Mouse (Mus musculus) liver, embryonic 14.5 days (tissue): ENCODE measurements around the gene Kat2b. TPM values are rescaled to one million over a fixed set of nuclear protein-coding genes. Genes with fewer than 3 reads are reported as not detected.

Experiments used
- ATAC-seq: fragments of 200-750 bp; cut with Nextera tagmentation; 2 replicates; pipeline ENCODE4 v1.8.0; 2017; ENCODE audit warnings: moderate number of reproducible peaks, mild to moderate bottlenecking, moderate library complexity; ENCODE audit not compliant: insufficient read depth
- DNase-seq, 3 experiments: peaks; one replicate each; pipeline ENCODE4 v3.0.0-alpha.2; 2012 to 2013; ENCODE audit warnings: low read depth in 3 of 3, low spot score in 3 of 3
- H3K27ac ChIP-seq: fragments of 300-500 bp; sonication (generic); 2 replicates; pipeline ENCODE4 v1.5.1; 2014; ENCODE audit warnings: moderate library complexity, mild to moderate bottlenecking, control low read depth, inconsistent platforms
- H3K27me3 ChIP-seq: fragments of 300-500 bp; sonication (generic); 2 replicates; pipeline ENCODE4 v1.6.1; 2014; ENCODE audit warnings: mild to moderate bottlenecking, low read length, moderate library complexity; ENCODE audit not compliant: control insufficient read depth, insufficient read depth
- H3K36me3 ChIP-seq: fragments of 300-500 bp; sonication (generic); replicated peaks from 2 replicates; pipeline ENCODE4 v1.6.1; 2014; ENCODE audit warnings: low read depth; ENCODE audit not compliant: control insufficient read depth, insufficient read depth
- H3K4me1 ChIP-seq, 2 experiments: fragments of 200-500 bp in 1 of 2; fragments of 300-500 bp in 1 of 2; sonication (generic) in 1 of 2; replicated peaks; 2 replicates each; pipeline ENCODE4 v1.6.1; 2012 to 2014; ENCODE audit warnings: antibody characterized with exemption in 1 of 2, inconsistent platforms in 1 of 2, low read length in 1 of 2; ENCODE audit not compliant: control insufficient read depth in 2 of 2, insufficient read depth in 2 of 2
- H3K4me2 ChIP-seq: fragments of 300-500 bp; sonication (generic); 2 replicates; pipeline ENCODE4 v1.6.1; 2014; ENCODE audit warnings: low read depth, mild to moderate bottlenecking, control low read depth, moderate library complexity
- H3K4me3 ChIP-seq, 2 experiments: fragments of 200-500 bp in 1 of 2; fragments of 300-500 bp in 1 of 2; sonication (generic) in 1 of 2; 2 replicates each; pipeline ENCODE4 v1.5.1; 2012 to 2014; ENCODE audit warnings: low read depth in 2 of 2, low read length in 2 of 2, mild to moderate bottlenecking in 2 of 2, control low read depth in 1 of 2, inconsistent platforms in 1 of 2, moderate library complexity in 1 of 2; ENCODE audit not compliant: insufficient read depth in 1 of 2
- H3K9ac ChIP-seq: fragments of 300-500 bp; sonication (generic); replicated peaks from 2 replicates; pipeline ENCODE4 v1.6.1; 2014; ENCODE audit warnings: mild to moderate bottlenecking, control low read depth, moderate library complexity
- H3K9me3 ChIP-seq: fragments of 300-500 bp; sonication (generic); 2 replicates; pipeline ENCODE4 v1.6.1; 2016; ENCODE audit warnings: low read length, mixed read lengths; ENCODE audit not compliant: control insufficient read depth
- CTCF ChIP-seq: IDR thresholded peaks from 2 replicates; pipeline ENCODE4 v1.5.1; 2016; ENCODE audit warnings: antibody characterized with exemption, low read depth, control low read depth
- EP300 ChIP-seq: IDR thresholded peaks from 2 replicates; pipeline ENCODE4 v1.6.1; 2016; ENCODE audit warnings: antibody characterized with exemption, low read depth
- WGBS: fragments of 180-500 bp; shearing (Covaris S2); extraction: QIAGEN DNeasy Blood & Tissue Kit; methylation state at CpG from one replicate; pipeline ENCODE4 v1.1.7; 2014; ENCODE audit not compliant: insufficient replicate concordance; 5-methylcytosine and 5-hydroxymethylcytosine counted together
- polyA plus RNA-seq, 2 experiments: library from polyadenylated mRNA; depleted of rRNA in 1 of 2; stranded (reverse) in 1 of 2; unstranded in 1 of 2; fragments of >200 nt; fragmentation: Nextera tagmentation in 1 of 2; extraction: Ambion mirVana in 1 of 2; gene quantifications; 2 replicates each; pipeline versions ENCODE4 v1.2.1 to v1.2.3; 2012 to 2014

Gene Kat2b
- polyA plus RNA-seq, 2 experiments, result 6.0 to 7.5 TPM

GRCm38 (mm10) chr17:53643360-53643759, 76.7 kb downstream of the Kat2b start:
- H3K4me3 ChIP-seq, result no peak overlapping the region
- no peaks in the 10 kb centered on the region for H3K4me1 ChIP-seq
- H3K27ac ChIP-seq, result no peak overlapping the region
- H3K36me3 ChIP-seq, result peaks cover 21% of the 10 kb centered on the region
- DNase-seq, result no peak
- WGBS, result 83% methylated on average over 4 of the region's 4 CpGs
- TF ChIP-seq EP300 (no peak), CTCF (no peak)
- H3K4me2 ChIP-seq, result no peak overlapping the region
- no peaks in the 10 kb centered on the region for H3K27me3 ChIP-seq
- no peaks in the 10 kb centered on the region for H3K9me3 ChIP-seq
- no peak overlapping the region for H3K9ac ChIP-seq
- ATAC-seq, result 0 out of 2 replicates have a peak, but pooled peaks have one; percentile 39

GRCm38 (mm10) chr17:53650251-53650661, 83.6 kb downstream of the Kat2b start:
- no peaks in the 10 kb centered on the region for H3K4me1 ChIP-seq
- H3K27ac ChIP-seq, result no peak overlapping the region
- TF ChIP-seq EP300 (no peak), CTCF (no peak)
- no peak overlapping the region for H3K4me3 ChIP-seq
- no peaks in the 10 kb centered on the region for H3K27me3 ChIP-seq
- ATAC-seq, result no peak
- no peak for DNase-seq
- H3K4me2 ChIP-seq, result no peak overlapping the region
- H3K36me3 ChIP-seq, result peaks cover 13% of the 10 kb centered on the region
- H3K9me3 ChIP-seq, result no peaks in the 10 kb centered on the region
- WGBS, result 73% methylated on average over 2 of the region's 2 CpGs
- no peak overlapping the region for H3K9ac ChIP-seq

GRCm38 (mm10) chr17:53654596-53654995, 87.9 kb downstream of the Kat2b start:
- no peaks in the 10 kb centered on the region for H3K9me3 ChIP-seq
- peaks cover 8% of the 10 kb centered on the region for H3K36me3 ChIP-seq
- H3K4me3 ChIP-seq, result no peak overlapping the region
- no peak overlapping the region for H3K9ac ChIP-seq
- H3K27ac ChIP-seq, result no peak overlapping the region
- DNase-seq, result no peak
- H3K27me3 ChIP-seq, result no peaks in the 10 kb centered on the region
- ATAC-seq, result no peak
- 79% methylated on average over 4 of the region's 4 CpGs for WGBS
- H3K4me1 ChIP-seq, result no peaks in the 10 kb centered on the region
- H3K4me2 ChIP-seq, result no peak overlapping the region
- TF ChIP-seq EP300 (no peak), CTCF (no peak)

DNA sequence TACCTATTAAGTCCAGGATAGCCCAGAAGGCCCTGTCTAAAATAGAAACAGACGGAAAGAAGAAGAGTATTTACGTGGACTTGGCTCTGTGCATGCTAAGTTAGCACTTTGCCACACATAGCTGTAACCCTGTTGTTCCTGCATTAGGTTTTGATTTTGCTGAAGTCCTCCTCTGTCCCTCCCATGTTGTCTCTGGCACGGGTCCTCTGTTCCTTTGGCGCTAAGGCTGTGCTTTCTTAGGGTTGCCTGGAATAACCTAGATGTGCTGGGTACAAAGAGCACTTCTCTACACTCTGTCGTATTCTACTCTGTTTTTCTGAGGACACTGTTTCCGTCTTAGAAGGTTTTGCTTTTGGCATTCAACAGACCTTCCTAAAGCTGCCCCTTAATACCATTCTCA, 88.4 kb downstream of the Kat2b start:
- TF ChIP-seq EP300 (no peak), CTCF (no peak)
- Histone ChIP-seq H3K36me3 (peaks cover 8% of the 10 kb centered on the region), H3K9ac (no peak overlapping the region), H3K27ac (no peak overlapping the region), H3K27me3 (no peaks in the 10 kb centered on the region), H3K4me3 (no peak overlapping the region), H3K4me1 (no peaks in the 10 kb centered on the region), H3K9me3 (no peaks in the 10 kb centered on the region), H3K4me2 (no peak overlapping the region)
- DNase-seq (no peak), ATAC-seq (no peak)
- WGBS, result 80% methylated on average over 6 of the region's 6 CpGs

GRCm38 (mm10) chr17:53655959-53656358, 89.3 kb downstream of the Kat2b start:
- no peak overlapping the region for H3K9ac ChIP-seq
- WGBS, result 72% methylated on average over 2 of the region's 2 CpGs
- DNase-seq (no peak), ATAC-seq (no peak)
- no peaks in the 10 kb centered on the region for H3K9me3 ChIP-seq
- peaks cover 8% of the 10 kb centered on the region for H3K36me3 ChIP-seq
- H3K27ac ChIP-seq, result no peak overlapping the region
- no peak overlapping the region for H3K4me3 ChIP-seq
- TF ChIP-seq CTCF (no peak), EP300 (no peak)
- H3K27me3 ChIP-seq, result no peaks in the 10 kb centered on the region
- no peaks in the 10 kb centered on the region for H3K4me1 ChIP-seq
- no peak overlapping the region for H3K4me2 ChIP-seq
